Mouse (Mus musculus) stomach, postnatal 0 days (tissue): ENCODE measurements at regions not wholly inside any gene's neighbourhood (a gene's known extent, or its start where the extent isn't known, plus 50 kb on each side); places are given as distances from the start of the nearest gene placed in this dataset.

Source experiments
- ATAC-seq: fragments of 200-750 bp; cut with Nextera tagmentation; 2 replicates; pipeline ENCODE4 v1.8.0; 2017; ENCODE audit not compliant: low FRiP score, low TSS enrichment
- DNase-seq: peaks from one replicate; pipeline ENCODE4 v3.0.0-alpha.2; 2016; ENCODE audit warnings: low spot score
- H3K27ac ChIP-seq: fragments of 300-500 bp; sonication (generic); replicated peaks from 2 replicates; pipeline ENCODE4 v1.5.1; 2014; ENCODE audit warnings: mild to moderate bottlenecking, control low read depth
- H3K27me3 ChIP-seq: fragments of 300-500 bp; sonication (generic); 2 replicates; pipeline ENCODE4 v1.6.1; 2014; ENCODE audit warnings: low read length; ENCODE audit not compliant: control insufficient read depth, insufficient read depth
- H3K36me3 ChIP-seq: fragments of 300-500 bp; sonication (generic); 2 replicates; pipeline ENCODE4 v1.6.1; 2014; ENCODE audit warnings: low read length, mixed read lengths; ENCODE audit not compliant: control insufficient read depth, insufficient read depth
- H3K4me1 ChIP-seq: fragments of 300-500 bp; sonication (generic); replicated peaks from 2 replicates; pipeline ENCODE4 v1.6.1; 2014; ENCODE audit warnings: antibody characterized with exemption; ENCODE audit not compliant: control insufficient read depth, insufficient read depth
- H3K4me2 ChIP-seq: fragments of 300-500 bp; sonication (generic); replicated peaks from 2 replicates; pipeline ENCODE4 v1.6.1; 2014; ENCODE audit warnings: low read depth, mild to moderate bottlenecking, control low read depth, moderate library complexity
- H3K4me3 ChIP-seq: fragments of 300-500 bp; sonication (generic); 2 replicates; pipeline ENCODE4 v1.5.1; 2014; ENCODE audit warnings: low read depth, low read length, control low read depth
- H3K9ac ChIP-seq: fragments of 300-500 bp; sonication (generic); 2 replicates; pipeline ENCODE4 v1.6.1; 2014; ENCODE audit warnings: mild to moderate bottlenecking, low read length, control low read depth, mixed read lengths
- H3K9me3 ChIP-seq: fragments of 300-500 bp; sonication (generic); 2 replicates; pipeline ENCODE4 v1.6.1; 2016; ENCODE audit warnings: low read length; ENCODE audit not compliant: control insufficient read depth
- CTCF ChIP-seq: IDR thresholded peaks from 2 replicates; pipeline ENCODE4 v1.5.1; 2016; ENCODE audit warnings: antibody characterized with exemption, low read depth, mild to moderate bottlenecking, moderate library complexity
- EP300 ChIP-seq: optimal IDR thresholded peaks from 2 replicates; pipeline ENCODE3; 2016; ENCODE audit warnings: antibody characterized with exemption
- WGBS: fragments of 180-500 bp; shearing (Covaris S2); extraction: QIAGEN DNeasy Blood & Tissue Kit; methylation state at CpG from one replicate; pipeline ENCODE4 v1.1.7; 2014; 5-methylcytosine and 5-hydroxymethylcytosine counted together

DNA sequence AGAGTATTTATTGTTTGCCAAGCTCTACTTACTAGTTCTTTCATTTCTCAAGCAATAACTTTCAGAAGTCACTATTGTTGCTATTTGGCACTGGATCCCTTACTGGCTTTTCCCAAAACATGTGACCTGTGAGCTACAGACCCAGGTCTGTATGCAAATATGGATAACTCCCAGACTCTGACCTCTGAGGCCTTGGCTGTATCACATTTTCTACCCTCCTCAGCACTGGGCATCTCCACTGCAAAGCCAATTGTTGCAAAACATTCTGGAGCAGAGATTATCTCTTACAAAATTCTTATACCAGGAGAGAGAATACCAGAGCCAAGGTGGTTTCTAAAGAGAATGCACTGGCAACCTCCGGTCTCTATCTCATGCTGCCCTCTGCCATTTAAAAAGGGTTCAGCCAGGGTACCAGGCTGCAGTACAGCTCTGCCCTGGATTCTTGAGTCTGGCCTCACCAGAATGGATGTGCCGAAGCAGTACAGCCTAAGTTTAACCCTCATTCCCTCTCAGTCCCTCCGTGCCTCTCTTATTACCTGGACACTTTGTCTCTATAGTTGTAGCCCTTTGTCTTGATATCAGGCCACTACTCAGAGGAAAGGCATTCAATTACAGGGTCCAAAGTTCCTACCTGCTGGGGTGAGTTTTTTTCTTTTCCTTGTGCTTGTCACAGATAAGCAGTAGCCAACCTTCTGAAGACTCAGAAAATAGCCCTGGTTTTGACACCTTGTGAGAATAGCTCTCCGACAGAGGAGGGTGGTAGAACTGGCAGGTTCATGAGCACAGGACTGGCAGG lies 101.2 kb upstream of the Vwc2 start:
- Histone ChIP-seq H3K4me3 (no peak overlapping the region), H3K27ac (no peak overlapping the region), H3K4me2 (no peak overlapping the region), H3K36me3 (no peaks in the 10 kb centered on the region), H3K9ac (no peak overlapping the region), H3K9me3 (no peaks in the 10 kb centered on the region), H3K4me1 (no peaks in the 10 kb centered on the region), H3K27me3 (no peaks in the 10 kb centered on the region)
- ATAC-seq (peak; percentile 83), DNase-seq (no peak)
- no peak for TF ChIP-seq EP300
- TF ChIP-seq CTCF, result no peak
- 72% methylated on average over 4 of the region's 4 CpGs for WGBS

DNA sequence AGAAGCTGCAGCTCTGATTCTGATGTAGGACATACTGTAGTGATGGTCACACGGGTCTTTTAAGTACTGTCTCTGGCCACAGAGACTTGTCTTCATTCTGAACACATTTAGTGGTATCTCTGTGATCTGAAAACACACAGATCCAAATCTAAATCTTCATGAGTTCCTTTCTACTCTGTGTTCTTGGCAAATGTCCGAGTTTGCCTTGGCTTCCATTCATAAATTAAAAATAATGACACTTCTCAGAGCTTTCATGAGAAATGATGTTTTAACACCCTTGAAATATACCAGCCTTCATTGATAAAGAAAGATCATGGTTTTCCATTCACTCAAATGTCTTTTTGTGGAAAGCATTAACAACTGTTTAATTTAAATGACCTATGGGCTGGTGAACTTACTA lies 100.4 kb upstream of the Vwc2 start:
- Histone ChIP-seq H3K4me2 (no peak overlapping the region), H3K4me3 (no peak overlapping the region), H3K27me3 (no peaks in the 10 kb centered on the region), H3K27ac (no peak overlapping the region), H3K9me3 (no peaks in the 10 kb centered on the region), H3K36me3 (no peaks in the 10 kb centered on the region), H3K4me1 (no peaks in the 10 kb centered on the region), H3K9ac (no peak overlapping the region)
- WGBS, result 41% methylated on average over 2 of the region's 2 CpGs
- ATAC-seq (no peak), DNase-seq (no peak)
- TF ChIP-seq CTCF (no peak), EP300 (no peak)

DNA sequence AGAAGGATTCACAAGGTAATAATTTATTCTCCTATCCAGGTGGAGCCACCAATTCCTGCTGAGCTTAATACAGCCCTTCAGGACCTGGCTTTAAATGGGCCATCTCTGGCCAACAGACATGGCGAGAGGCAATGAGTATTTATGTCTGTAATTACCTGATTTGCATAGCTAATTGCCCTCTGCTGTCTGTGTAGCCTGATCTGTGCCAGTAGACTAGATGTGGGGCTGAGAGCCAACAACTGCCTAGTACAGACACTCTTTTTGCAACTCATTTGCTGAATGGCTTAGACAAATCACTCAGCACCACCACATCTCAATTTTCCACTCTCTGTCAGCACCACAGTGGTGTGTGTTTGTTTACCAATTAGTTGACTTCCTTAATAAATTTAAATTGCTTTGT lies 99.9 kb upstream of the Vwc2 start:
- no peaks in the 10 kb centered on the region for H3K36me3 ChIP-seq
- no peaks in the 10 kb centered on the region for H3K9me3 ChIP-seq
- no peak overlapping the region for H3K4me3 ChIP-seq
- no peak for TF ChIP-seq CTCF
- no peak for TF ChIP-seq EP300
- no peak for ATAC-seq
- H3K9ac ChIP-seq, result no peak overlapping the region
- no peak for DNase-seq
- no peaks in the 10 kb centered on the region for H3K27me3 ChIP-seq
- no peak overlapping the region for H3K27ac ChIP-seq
- WGBS, result 60% methylated on average over 1 of the region's 1 CpGs
- H3K4me2 ChIP-seq, result no peak overlapping the region
- H3K4me1 ChIP-seq, result no peaks in the 10 kb centered on the region

DNA sequence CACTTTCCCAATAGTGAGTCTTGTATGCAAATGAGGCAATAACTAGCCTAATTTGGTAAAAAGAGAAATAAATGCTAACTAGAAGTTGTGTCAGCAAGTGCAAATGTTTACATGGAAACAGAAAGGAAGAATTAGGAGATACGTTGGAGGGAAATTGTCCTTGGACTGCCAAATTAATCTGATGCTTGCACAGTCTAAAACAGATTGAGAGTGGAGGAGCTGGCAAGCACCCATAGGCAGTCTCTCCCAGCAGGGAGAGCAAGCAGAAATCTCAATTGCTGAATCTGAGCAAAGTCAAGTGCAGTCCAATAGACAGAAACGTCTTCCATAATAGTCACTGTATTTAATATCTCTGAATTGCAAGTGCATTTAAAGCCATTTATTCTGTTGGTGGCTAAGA lies 99.5 kb upstream of the Vwc2 start:
- WGBS, result 44% methylated on average over 2 of the region's 2 CpGs
- TF ChIP-seq EP300, result no peak
- no peak for TF ChIP-seq CTCF
- H3K9ac ChIP-seq, result no peak overlapping the region
- no peak overlapping the region for H3K4me3 ChIP-seq
- H3K4me2 ChIP-seq, result no peak overlapping the region
- H3K9me3 ChIP-seq, result no peaks in the 10 kb centered on the region
- no peaks in the 10 kb centered on the region for H3K4me1 ChIP-seq
- no peaks in the 10 kb centered on the region for H3K36me3 ChIP-seq
- ATAC-seq (no peak), DNase-seq (no peak)
- no peak overlapping the region for H3K27ac ChIP-seq
- no peaks in the 10 kb centered on the region for H3K27me3 ChIP-seq

DNA sequence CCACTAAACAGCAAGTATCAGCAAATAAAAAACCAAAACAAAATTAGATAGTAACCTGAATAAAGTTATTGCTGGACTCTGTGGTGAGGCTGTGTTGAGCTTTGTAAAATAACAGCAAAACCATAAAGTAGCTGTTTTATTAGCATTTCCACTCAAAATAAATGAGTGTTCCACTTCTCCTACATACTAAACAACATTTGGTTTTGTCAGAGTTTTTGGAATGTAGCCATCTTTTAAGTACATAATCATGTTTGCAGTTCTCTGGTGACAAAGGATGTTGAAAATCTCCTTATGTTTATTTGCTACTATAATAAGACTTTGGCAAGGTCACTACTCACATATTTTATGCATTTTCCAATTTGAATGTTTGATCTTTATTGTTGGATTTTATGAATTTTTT lies 85.2 kb upstream of the Vwc2 start:
- H3K9ac ChIP-seq, result no peak overlapping the region
- no peaks in the 10 kb centered on the region for H3K9me3 ChIP-seq
- H3K27ac ChIP-seq, result no peak overlapping the region
- no peak for TF ChIP-seq CTCF
- TF ChIP-seq EP300, result no peak
- H3K4me2 ChIP-seq, result no peak overlapping the region
- no peaks in the 10 kb centered on the region for H3K4me1 ChIP-seq
- DNase-seq (no peak), ATAC-seq (no peak)
- no peaks in the 10 kb centered on the region for H3K36me3 ChIP-seq
- no peaks in the 10 kb centered on the region for H3K27me3 ChIP-seq
- H3K4me3 ChIP-seq, result no peak overlapping the region
